Mouse (Mus musculus): ENCODE results near the gene Carmil2. TPM values are rescaled to one million over a fixed set of nuclear protein-coding genes. Genes with fewer than 3 reads are reported as not detected.

Gene Carmil2
- 7.5 and 7.6 TPM in 2 replicates for total RNA-seq (2012; rRNA removed)
- 1.7 and 2.0 TPM in 2 replicates for total RNA-seq (2014; rRNA removed)
- polyA plus RNA-seq (2012; ENCODE audit: insufficient read length, low read depth) = 32.6 and 33.2 TPM in 2 replicates

DNA sequence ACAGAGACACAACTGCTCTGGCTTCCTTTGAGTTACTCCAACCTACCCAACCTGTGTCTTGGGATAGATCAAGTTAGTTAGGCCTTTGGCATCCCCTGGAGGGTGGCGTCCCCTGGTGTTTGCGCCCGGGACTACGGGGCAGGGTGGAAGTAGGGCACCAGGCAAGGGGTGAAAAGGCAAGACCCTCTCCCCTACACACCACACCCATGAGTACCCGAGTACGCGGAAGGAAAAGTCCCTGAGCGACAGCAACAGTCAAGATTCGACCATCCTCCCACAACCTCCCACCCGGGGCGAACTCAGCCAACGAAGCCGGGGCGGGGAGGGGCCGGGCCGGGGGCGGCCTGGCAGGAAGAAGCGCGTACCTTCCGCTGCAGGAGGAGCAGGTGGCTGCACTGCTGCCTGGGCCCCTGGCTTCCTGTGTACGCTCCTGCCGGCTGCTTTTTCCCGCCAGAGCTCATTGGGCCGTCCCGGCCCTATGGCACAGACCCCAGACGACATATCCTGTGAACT is at the start of gene Carmil2:
Carmil2 (plus strand) TSS at position 479 of the 513 bp plus-strand sequence.
- TF ChIP-seq E2F4 (IDR thresholded peaks at IDR 0.05; ENCODE audit: insufficient replicate concordance, low read depth, low read length) (peak; percentile 95; the same call in 1 of the 2 replicates), MYC (IDR thresholded peaks at IDR 0.05; ENCODE audit: low read depth, low read length) (0 out of 2 replicates have a peak, but pooled peaks have one; percentile 45), JUN (IDR thresholded peaks at IDR 0.05; ENCODE audit: insufficient read depth, low read depth, low read length) (no peak), ETS1 (conservative IDR thresholded peaks at IDR 0.05; ENCODE audit: low read depth, low read length) (peak; percentile 39; the same call in 1 of the 2 replicates), MAX (IDR thresholded peaks at IDR 0.05; ENCODE audit: low read length) (peak; percentile 87; the same call in 1 of the 2 replicates), POLR2A (IDR thresholded peaks at IDR 0.05; ENCODE audit: low read depth, low read length) (peak; percentile 67; the same call in 1 of the 2 replicates), NRF1 (IDR thresholded peaks at IDR 0.05; ENCODE audit: low read depth, low read length) (peak; percentile 37; the same call in 1 of the 2 replicates), POLR2AphosphoS2 (IDR thresholded peaks at IDR 0.05; ENCODE audit: low read depth, low read length) (peak; percentile 54; the same call in 1 of the 2 replicates), EP300 (IDR thresholded peaks at IDR 0.05; ENCODE audit: low read length) (no peak; the same call in 1 of the 2 replicates), ZNF384 (IDR thresholded peaks at IDR 0.05; ENCODE audit: low read depth, low read length) (no peak; the same call in 1 of the 2 replicates), IRF4 (IDR thresholded peaks at IDR 0.05; ENCODE audit: low read depth, low read length) (peak; percentile 43; the same call in 1 of the 2 replicates), SIN3A (IDR thresholded peaks at IDR 0.05; ENCODE audit: low read length) (peak; percentile 95), ZKSCAN1 (IDR thresholded peaks at IDR 0.05; ENCODE audit: borderline replicate concordance, low read depth, low read length) (no peak), GABPA (IDR thresholded peaks at IDR 0.05; ENCODE audit: insufficient replicate concordance, low read depth, low read length) (no peak), BHLHE40 (IDR thresholded peaks at IDR 0.05; ENCODE audit: low read depth, low read length) (no peak; the same call in 1 of the 2 replicates), SMC3 (IDR thresholded peaks at IDR 0.05; ENCODE audit: low read depth, low read length) (peak; percentile 96), ZC3H11A (IDR thresholded peaks at IDR 0.05; ENCODE audit: low read depth, low read length) (no peak; the same call in 1 of the 2 replicates), CTCF (conservative IDR thresholded peaks at IDR 0.05 in 1 of 2, IDR thresholded peaks at IDR 0.05 in 1 of 2; ENCODE audit: low read depth in 2 of 2, low read length in 2 of 2) (peak; percentile 85 to 96), MAFK (IDR thresholded peaks at IDR 0.05; ENCODE audit: insufficient replicate concordance, low read length) (no peak), KAT2A (IDR thresholded peaks at IDR 0.05; ENCODE audit: insufficient replicate concordance, low read length) (no peak), TCF12 (IDR thresholded peaks at IDR 0.05; ENCODE audit: low read depth, low read length) (peak; percentile 88), ELF1 (IDR thresholded peaks at IDR 0.05; ENCODE audit: low read depth, low read length) (peak; percentile 79), MEF2A (IDR thresholded peaks at IDR 0.05; ENCODE audit: borderline replicate concordance, low read depth, low read length) (no peak), TBP (conservative IDR thresholded peaks at IDR 0.05; ENCODE audit: low read depth, low read length) (0 out of 2 replicates have a peak, but pooled peaks have one; percentile 21), HCFC1 (IDR thresholded peaks at IDR 0.05; ENCODE audit: low read depth, low read length) (peak; percentile 59), RCOR1 (conservative IDR thresholded peaks at IDR 0.05; ENCODE audit: low read depth, low read length) (no peak), CHD2 (IDR thresholded peaks at IDR 0.05; ENCODE audit: low read length) (no peak; the same call in 1 of the 2 replicates), UBTF (IDR thresholded peaks at IDR 0.05; ENCODE audit: low read depth, low read length) (peak; percentile 96), MXI1 (IDR thresholded peaks at IDR 0.05; ENCODE audit: low read depth, low read length) (peak; percentile 90), USF2 (conservative IDR thresholded peaks at IDR 0.05; ENCODE audit: low read depth, low read length) (no peak), JUND (conservative IDR thresholded peaks at IDR 0.05; ENCODE audit: low read depth, low read length) (no peak), NELFE (IDR thresholded peaks at IDR 0.05; ENCODE audit: low read depth, low read length) (peak; percentile 76), ZMIZ1 (IDR thresholded peaks at IDR 0.05; ENCODE audit: low read depth, low read length) (peak; percentile 80), RAD21 (IDR thresholded peaks at IDR 0.05; ENCODE audit: low read depth, low read length) (peak; percentile 85), MAZ (IDR thresholded peaks at IDR 0.05; ENCODE audit: low read depth, low read length) (peak; percentile 59), CHD1 (IDR thresholded peaks at IDR 0.05; ENCODE audit: low read depth, low read length) (peak; percentile 86), USF1 (IDR thresholded peaks at IDR 0.05; ENCODE audit: low read depth, low read length) (no peak), PAX5 (IDR thresholded peaks at IDR 0.05; ENCODE audit: low read length) (no peak)
- H3K79me2 ChIP-seq (replicated peaks; ENCODE audit: control insufficient read depth, extremely low read depth, insufficient read depth, poor library complexity, severe bottlenecking) = no peaks in the 10 kb centered on the region
- H3K4me3 ChIP-seq (replicated peaks in 1 of 3; ENCODE audit: low read depth in 2 of 3, low read length in 2 of 3, poor library complexity in 1 of 3) = peak within 1 kb of the TSS; percentile 58 to 70 (median 68)
- peak; percentile 79 for DNase-seq (ENCODE audit: extremely low read depth)
- no peaks in the 10 kb centered on the region for H3K27me3 ChIP-seq (replicated peaks)
- peaks cover 42 to 72% of the 10 kb centered on the region in 2 experiments for H3K36me3 ChIP-seq (replicated peaks in 1 of 2; ENCODE audit: control insufficient read depth in 1 of 2, insufficient read depth in 1 of 2, low read length in 1 of 2)
- in situ Hi-C loops (cut with MboI; ENCODE audit: low pct_ligation_motif_present, low pct_unique_long_range_greater_than_20kb, low sequenced_read_pairs) (loop anchor here (5.0 kb wide), 1 partner anchor 49 kb away; the partner anchor contains the start of genes Agrp and Ctcf), dilution Hi-C loops (cut with MboI; ENCODE audit: extremely low pct_ligation_motif_present, extremely low pct_unique_long_range_greater_than_20kb, low sequenced_read_pairs) (no loop called here)
- H3K4me1 ChIP-seq (ENCODE audit: control insufficient read depth in 1 of 2, insufficient read depth in 2 of 2) = peaks cover 2 to 56% of the 10 kb centered on the region in 2 experiments; a peak in 2 of 4 replicates
- H3K4me2 ChIP-seq (ENCODE audit: insufficient read depth, low read depth, poor library complexity, severe bottlenecking) = peak within 1 kb of the TSS; percentile 92
- peak within 1 kb of the TSS; percentile 81 for H3K27ac ChIP-seq (ENCODE audit: insufficient read depth, low read depth)
- no peaks in the 10 kb centered on the region for H3K9me3 ChIP-seq (replicated peaks; ENCODE audit: low read length)
- H3K9ac ChIP-seq (ENCODE audit: insufficient read depth, low read depth) = peak within 1 kb of the TSS; percentile 78
